Mouse (Mus musculus) right cerebral cortex, postnatal 10 days (tissue): ENCODE results near the gene Ccl28.
"Not testable (repeated sequence)": the region's sequence is repeated elsewhere in the genome, so short reads cannot be mapped to it uniquely, and the experiment has no call there.

Experiments
- DNase-seq, 2 experiments: peaks; one replicate each; pipeline ENCODE4 v3.0.0; 2021; ENCODE audit warnings: low spot score in 2 of 2

Gene Ccl28

DNA sequence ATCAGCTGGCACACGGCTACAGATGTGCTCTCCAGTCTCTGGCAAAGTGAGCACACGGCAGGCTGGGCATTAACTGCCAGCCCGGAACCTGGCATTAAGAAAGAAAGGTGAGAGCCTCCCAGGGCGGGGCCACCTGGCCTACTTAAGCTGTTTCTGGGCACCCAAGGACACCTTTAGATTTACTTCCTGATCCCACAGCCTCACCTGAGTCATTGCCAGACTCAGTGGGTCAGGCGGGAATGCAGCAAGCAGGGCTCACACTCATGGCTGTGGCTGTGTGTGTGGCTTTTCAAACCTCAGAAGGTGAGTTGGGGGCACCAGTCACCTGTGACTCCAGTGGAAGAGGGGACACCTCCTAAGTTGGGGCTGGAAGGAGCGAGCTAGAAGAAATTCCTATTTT lies at the start of gene Ccl28:
Ccl28 (plus strand) TSS at position 186 of the 400 bp plus-strand sequence.
- no peak for DNase-seq

DNA sequence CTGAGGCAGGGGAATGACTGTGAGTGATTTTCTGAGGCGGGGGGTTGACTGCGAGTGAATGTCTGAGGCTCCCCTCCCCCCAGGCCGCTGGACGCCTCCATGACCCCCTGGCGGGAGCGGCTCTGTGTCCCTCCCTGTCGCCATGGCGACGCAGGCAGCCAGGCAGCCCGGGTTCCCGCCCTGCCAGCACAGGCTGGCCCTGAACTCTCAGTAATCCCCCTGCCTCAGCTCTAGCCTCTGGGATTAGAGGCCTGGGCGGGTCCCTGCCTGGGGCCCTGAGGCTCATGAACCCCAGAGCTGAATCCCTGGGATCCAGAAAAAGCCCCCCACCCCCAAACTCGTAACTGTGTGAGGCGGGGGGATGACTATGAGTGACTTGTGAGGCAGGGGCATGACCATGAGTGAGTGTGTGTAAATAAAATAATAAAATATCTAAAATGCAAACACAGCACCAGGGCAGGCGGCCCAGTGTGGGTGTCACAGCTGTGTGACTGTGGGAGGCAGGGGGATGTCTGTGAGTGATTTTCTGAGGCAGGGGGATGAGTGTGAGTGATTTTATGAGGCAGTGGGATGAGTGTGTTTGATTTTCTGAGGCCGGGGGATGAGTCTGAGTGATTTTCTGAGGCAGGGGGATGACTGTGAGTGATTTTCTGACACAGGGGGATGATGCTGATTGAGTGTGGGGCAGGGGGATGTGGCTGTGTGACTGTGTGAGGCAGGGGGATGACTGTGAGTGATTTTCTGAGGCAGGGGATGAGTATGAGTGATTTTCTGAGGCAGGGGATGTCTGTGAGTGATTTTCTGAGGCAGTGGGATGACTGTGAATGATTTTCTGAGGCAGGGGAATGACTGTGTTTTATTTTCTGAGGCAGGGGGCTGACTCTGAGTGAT lies 27.1 kb upstream of the Ccl28 start:
- peak; percentile 43 to 52 for DNase-seq

DNA sequence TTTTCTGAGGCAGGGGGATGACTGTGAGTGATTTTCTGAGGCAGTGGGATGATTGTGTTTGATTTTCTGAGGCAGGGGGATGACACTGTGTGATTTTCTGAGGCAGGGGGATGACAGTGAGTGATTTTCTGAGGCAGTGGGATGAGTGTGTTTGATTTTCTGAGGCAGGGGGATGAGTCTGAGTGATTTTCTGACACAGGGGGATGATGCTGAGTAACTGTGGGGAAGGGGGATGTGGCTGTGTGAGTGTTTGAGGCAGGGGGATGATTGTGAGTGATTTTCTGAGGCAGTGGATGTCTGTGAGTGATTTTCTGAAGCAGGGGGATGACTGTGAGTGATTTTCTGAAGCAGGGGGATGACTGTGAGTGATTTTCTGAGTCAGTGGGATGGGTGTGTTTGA lies 25.2 kb upstream of the Ccl28 start:
- not testable (repeated sequence) for DNase-seq

DNA sequence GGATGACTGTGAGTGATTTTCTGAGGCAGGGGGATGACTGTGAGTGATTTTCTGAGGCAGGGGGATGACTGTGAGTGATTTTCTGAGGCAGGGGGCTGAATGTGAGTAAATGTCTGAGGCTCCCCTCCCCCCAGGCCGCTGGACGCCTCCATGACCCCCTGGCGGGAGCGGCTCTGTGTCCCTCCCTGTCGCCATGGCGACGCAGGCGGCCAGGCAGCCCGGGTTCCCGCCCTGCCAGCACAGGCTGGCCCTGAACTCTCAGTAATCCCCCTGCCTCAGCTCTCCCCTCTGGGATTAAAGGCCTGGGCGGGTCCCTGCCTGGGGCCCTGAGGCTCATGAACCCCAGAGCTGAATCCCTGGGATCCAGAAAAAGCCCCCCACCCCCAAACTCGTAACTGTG lies 24.6 kb upstream of the Ccl28 start:
- peak; percentile 36 to 40 for DNase-seq

DNA sequence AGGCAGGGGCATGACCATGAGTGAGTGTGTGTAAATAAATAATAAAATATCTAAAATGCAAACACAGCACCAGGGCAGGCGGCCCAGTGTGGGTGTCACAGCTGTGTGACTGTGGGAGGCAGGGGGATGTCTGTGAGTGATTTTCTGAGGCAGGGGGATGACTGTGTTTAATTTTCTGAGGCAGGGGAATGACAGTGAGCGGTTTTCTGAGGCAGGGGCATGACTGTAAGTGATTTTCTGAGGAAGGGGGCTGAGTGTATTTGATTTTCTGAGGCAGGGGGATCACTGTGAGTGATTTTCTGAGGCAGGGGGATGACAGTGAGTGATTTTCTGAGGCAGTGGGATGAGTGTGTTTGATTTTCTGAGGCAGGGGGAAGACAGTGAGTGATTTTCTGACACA lies 24.1 kb upstream of the Ccl28 start:
- DNase-seq: not testable (repeated sequence)

DNA sequence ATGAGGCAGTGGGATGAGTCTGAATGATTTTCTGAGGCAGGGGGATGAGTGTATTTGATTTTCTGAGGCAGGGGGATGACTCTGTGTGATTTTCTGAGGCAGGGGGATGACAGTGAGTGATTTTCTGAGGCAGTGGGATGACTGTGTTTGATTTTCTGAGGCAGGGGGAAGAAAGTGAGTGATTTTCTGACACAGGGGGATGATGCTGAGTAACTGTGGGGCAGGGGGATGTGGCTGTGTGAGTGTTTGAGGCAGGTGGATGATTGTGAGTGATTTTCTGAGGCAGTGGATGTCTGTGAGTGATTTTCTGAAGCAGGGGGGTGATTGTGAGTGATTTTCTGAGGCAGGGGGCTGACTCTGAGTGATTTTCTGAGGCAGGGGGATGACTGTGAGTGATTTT lies 23.5 kb upstream of the Ccl28 start:
- peak; percentile 64 to 67 for DNase-seq

DNA sequence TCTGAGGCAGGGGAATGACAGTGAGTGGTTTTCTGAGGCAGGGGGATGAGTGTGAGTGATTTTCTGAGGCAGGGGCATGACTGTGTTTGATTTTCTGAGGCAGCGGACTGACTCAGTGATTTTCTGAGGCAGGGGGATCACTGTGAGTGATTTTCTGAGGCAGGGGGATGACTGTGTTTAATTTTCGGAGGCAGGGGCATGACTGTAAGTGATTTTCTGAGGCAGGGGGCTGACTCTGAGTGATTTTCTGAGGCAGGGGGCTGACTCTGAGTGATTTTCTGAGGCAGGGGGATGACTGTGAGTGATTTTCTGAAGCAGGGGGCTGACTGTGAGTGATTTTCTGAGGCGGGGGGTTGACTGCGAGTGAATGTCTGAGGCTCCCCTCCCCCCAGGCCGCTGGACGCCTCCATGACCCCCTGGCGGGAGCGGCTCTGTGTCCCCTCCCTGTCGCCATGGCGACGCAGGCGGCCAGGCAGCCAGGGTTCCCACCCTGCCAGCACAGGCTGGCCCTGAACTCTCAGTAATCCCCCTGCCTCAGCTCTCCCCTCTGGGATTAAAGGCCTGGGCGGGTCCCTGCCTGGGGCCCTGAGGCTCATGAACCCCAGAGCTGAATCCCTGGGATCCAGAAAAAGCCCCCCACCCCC lies 20.8 kb upstream of the Ccl28 start:
- peak; percentile 39 to 64 for DNase-seq

DNA sequence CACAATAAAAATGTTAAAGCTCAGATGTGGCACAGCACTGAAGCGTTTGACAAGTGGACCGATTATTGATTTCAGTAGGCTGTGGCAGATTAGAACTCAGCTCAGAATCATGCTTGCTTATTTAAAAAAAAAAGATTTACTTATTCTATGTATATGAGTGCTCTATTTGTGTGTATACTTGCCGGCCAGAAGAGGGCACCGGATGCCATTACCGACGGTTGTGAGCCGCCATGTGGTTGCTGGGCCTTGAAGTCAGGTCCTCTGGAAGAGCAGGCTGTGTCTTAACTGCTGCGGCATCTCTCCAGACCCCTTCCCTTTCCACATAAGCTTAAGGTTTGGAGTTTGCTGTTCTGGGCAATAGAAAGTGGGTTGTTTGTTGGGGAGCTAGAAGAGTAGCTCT lies 19.7 kb upstream of the Ccl28 start:
- DNase-seq: not testable (repeated sequence)

DNA sequence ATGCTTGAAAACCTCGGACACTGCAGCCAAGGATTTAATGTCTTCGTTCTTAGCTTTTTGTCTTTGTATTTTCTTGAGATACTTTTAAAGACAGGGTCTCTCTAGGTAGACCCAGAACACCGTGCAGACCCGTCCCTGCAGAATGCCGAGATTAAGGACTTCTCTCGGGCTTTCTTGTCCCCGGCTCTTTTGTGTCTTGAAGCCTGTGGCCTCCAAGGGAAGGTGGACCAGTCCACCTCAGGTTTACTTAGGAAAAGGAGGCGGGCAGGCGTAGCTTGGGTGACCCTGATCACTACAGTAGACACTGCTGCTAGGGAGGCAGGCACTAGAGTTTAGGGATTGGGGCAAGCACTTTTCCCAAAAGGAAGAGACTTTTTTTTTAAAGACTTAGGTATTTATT lies 19.3 kb upstream of the Ccl28 start:
- not testable (repeated sequence) for DNase-seq

DNA sequence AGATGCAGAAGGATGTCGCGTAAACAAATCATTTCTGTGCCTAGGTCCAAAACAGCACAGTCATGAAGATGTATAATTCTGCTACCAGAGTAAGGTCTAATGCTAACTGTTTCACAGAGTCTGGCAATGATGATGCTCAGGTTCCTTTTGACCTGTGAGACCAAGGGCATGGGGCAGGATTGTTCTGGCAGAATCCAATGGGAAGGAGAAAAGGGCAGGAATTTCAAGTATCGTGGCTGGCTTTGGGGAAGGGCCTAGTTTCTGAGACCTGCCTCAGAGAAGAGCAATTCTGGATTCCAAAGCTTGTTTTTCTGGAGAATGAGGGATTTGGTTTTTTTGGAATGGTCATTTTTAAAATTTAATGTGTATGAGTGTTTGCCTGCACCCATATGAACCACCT lies 4.8 kb upstream of the Ccl28 start:
- DNase-seq: no peak

DNA sequence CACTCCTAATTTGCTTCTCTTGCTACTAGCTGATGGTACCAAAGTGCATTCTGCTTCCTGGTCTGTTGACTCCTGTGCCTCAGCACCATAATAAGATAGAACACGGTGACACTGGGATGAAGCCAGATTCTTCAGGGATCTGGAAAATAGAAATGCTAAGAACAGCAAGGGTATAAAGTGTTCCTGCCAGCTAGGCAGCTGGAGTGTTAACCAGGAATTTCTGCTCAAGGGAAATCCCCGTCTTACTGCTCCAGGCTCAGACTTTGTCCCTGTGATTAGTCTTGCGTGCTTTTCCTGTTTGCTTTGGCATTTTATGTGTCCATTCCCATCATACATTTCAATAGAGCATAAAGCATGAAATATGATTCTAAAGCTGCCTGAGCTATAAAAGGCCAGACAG lies 3.9 kb upstream of the Ccl28 start:
- DNase-seq: no peak

DNA sequence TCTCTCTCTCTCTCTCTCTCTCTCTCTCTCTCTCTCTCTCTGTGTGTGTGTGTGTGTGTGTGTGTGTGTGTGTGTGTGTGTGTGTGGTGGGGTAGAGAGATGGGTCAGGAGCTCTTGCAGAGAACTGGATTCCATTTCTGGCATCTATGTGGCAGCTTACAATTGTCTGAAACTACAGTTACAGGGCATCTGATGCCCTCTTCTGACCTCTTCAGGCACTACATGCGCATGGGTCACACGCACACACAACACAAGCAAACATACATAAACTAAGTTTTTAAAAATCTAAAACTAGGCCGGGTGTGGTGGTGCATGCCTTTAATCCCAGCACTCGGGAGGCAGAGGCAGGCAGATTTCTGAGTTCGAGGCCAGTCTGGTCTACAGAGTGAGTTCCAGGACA lies 2.3 kb downstream of the Ccl28 start:
- not testable (repeated sequence) for DNase-seq

DNA sequence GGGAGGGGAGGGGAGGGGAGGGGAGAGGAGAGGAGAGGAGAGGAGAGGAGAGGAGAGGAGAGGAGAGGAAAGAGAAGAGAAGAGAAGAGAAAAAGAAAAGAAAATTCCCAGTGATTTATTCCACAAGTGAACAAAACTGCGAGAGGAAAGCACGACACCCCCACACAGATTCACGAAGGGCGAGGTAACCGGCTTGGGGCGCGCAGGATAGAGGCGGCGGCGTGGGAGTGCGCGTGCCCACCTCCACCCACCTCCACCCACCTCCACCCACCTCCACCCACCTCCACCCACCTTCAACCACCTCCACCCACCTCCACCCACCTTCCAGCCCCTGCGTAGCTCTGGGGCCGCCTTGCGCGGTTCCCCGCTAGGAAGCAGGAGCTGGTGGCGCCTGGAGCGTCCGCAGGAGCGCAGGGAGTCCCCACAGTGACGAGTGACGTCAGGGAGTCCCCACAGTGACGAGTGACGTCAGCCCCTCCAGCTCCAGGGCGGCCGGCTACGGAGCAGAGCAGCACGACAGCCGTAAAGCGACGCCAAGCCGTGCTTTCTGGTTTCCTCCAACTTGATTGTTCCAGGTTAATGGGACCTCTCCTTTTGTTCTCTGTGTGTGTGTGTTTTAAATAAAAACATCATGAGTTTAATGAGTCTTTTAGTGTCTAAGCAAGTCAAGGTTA lies 8.0 kb downstream of the Ccl28 start:
- DNase-seq: peak; percentile 94

DNA sequence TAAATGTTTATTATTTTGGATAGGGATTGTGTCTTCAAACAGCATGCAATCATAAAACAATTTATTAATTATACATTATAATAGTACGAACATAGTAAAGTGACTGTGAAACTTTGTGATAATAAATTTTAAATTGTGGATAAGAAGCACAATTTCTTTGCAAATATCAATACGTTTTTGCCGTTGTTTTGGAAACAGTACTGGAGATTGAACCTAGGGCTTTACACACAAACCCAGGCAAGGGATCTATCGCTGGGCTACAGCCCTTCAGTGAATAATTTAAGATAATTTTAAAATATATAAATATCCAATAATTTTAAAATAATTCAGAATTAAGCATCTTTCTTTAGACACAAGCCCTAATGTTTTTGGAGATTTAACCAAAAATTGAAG lies 8.5 kb downstream of the Ccl28 start:
- no peak for DNase-seq

DNA sequence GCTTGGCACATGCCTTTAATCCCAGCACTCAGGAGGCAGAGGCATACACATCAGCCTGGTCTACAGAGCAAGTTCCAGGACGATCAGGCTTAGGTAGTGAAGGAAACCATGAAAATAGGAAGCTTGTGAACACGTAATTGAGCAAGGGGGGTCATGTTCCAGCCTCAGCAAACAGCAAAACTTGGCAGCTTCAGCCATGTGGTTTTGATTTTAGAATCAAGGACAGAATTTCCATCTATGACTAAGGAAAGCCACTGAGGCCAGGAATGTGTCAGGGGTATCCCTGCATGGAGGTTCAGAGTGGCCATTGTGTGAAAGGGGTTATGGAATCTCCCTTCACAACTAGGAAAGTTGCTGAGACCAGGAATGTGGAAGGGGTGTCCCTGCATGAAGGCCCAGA lies 11.9 kb downstream of the Ccl28 start:
- no peak for DNase-seq

DNA sequence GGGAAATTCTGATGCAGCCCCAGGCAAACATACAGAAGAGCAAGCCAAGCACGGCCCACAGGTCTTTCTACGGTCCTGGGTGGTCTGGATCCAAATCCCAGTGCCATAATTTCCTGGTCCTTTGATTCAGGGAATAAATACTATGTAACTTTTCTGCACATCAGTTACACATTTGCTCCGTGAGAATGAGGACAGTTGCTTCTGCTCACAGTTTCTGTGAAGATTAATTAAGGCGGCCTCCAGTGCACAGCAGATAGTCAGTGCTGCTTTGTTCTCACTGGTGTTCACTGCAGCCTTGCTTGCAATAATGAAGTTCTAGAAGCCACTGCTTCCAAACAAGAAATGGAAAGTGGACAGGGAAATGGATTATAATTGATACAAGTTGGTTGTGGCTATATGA lies 14.2 kb downstream of the Ccl28 start:
- DNase-seq: peak in 1 of 2 experiments; percentile 11

DNA sequence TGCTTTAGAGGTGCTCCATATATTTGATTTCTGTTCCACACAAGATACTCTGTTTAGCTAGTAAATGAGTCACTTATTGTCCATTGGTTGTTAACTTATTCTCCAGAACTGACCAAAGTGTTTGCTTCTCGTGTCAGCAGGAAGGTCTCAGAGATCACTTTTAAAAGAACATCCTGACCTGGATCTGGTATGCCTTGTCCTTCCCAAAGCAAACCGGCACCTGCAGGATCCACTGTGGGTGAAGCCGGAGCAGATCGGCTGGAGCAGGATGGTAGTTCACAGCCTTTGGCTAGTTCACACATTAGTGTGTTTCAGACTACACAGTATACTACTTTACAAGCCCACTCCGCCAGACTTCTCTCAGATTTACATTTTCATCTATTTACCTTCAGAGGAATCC lies 14.8 kb downstream of the Ccl28 start:
- DNase-seq: peak in 1 of 2 experiments; percentile 12

DNA sequence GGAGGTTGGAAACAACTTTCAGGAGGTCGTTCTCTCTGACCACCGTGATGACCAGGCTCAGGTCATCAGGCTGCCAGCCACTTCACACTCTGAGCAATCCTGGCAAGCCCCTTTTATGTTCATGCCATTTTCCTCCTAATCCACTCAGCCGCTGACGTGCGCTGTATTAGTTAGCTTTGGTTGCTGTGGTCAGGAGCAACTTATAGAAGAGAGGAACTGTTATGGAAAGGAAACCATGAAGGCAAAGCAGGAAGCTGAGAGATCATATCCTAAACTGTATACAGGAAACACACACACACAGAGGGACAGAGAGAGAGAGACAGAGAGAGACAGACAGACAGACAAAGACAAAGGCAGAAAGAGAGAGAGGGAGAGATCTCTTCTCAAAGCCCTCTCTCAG lies 15.7 kb downstream of the Ccl28 start:
- peak in 1 of 2 experiments; percentile 9 for DNase-seq

DNA sequence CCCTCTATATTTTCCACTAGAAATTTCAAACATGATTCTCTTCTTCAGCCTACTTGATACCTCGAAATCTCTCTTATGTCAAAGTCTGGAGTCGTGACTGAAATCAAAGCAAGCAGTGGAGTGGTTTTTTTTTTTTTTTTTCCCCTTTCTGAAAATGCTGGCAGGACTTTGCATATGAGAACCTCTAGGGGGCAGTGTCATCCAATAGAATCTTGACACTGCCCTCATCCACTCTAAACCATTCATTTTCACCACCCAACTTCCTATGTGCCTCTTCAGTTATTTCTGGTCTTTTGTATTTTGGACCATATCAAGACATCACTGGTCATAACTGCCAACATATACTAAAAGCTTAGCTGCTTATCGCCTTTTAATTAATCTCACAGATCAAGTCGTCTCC lies 16.9 kb downstream of the Ccl28 start:
- peak; percentile 28 to 33 for DNase-seq

DNA sequence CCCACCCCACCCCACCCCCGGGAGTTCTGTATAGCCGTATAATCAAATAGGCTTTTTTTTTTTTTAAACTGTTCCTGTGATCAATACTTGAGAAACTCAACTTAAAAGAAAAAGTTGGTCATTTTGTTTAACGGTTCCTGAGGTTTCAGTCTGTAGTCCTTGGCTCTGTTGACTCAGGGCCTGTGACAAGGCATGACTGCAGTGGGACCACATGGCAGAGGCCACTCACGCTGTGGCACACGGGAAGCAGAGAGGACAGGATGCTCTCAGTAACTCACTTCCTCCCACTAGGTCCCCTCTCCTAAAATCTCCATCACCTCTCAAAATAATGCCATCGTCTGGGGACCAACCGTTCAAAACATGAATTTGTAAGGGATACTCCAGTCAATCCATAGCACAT lies 17.5 kb downstream of the Ccl28 start:
- peak in 1 of 2 experiments; percentile 15 for DNase-seq

DNA sequence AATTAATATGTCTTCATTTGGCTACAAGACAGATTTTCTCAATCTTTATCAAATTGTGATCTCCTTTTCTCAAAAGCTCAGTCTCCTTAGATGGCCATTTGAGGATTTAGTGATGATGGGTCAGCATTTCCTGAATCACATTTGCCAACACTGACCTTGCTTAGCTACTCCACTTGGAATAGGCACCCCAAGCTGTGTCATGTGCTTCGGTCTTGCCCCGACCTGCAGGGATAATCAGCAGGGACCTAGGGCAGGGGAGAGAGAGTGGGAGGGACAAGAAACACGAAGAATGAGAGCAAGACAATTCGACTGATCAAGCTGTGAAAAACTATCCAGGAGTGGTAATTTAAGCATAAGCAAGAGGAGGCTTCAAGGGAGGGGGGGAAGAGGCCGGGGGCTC lies 21.1 kb downstream of the Ccl28 start:
- no peak for DNase-seq

DNA sequence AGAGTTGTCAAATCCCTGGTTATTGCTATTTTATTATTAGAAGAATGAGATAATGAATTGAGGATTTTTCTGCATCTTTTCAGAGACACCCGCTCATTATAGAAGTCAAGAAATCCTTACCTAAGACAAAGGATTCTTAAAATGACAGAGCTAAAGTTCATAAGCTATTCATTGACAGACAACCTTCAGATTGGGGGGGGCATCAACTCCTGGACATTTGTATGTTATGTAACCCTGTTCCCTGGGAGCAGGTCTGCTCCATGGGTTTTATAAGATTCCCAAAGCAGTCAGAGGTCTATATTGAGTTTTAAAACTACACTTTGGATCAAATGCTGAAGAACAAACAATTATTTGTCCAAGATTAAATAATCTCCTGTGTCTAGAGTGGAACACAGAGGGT lies 22.9 kb downstream of the Ccl28 start:
- DNase-seq: no peak
